Mouse (Mus musculus) embryonic fibroblast, embryonic 13.5 days (primary cell): ENCODE data around the gene Slc35b2. TPM values are rescaled to one million over a fixed set of nuclear protein-coding genes. Genes with fewer than 3 reads are reported as not detected.

Experiments used
- H3K27ac ChIP-seq: 2 replicates; pipeline ENCODE4 v1.5.1; 2012; ENCODE audit warnings: low read length, control low read depth, inconsistent platforms; ENCODE audit not compliant: insufficient read depth
- H3K4me1 ChIP-seq: 2 replicates; pipeline ENCODE4 v1.6.1; 2011; ENCODE audit warnings: low read length; ENCODE audit not compliant: control insufficient read depth, insufficient read depth
- H3K4me3 ChIP-seq: 2 replicates; pipeline ENCODE4 v1.5.1; 2011; ENCODE audit warnings: mild to moderate bottlenecking, control low read depth, low read length; ENCODE audit not compliant: insufficient read depth
- CTCF ChIP-seq: IDR thresholded peaks from 2 replicates; pipeline ENCODE4 v1.5.1; 2011; ENCODE audit warnings: mild to moderate bottlenecking, control low read depth, low read length, moderate library complexity, borderline replicate concordance; ENCODE audit not compliant: insufficient read depth
- POLR2A ChIP-seq: IDR thresholded peaks from 2 replicates; pipeline ENCODE4 v1.6.1; 2011; ENCODE audit warnings: low read depth, mild to moderate bottlenecking, control low read depth, low read length, moderate library complexity
- polyA plus RNA-seq: library from polyadenylated mRNA; stranded (reverse); fragments of >200 nt; gene quantifications from 2 replicates; pipeline ENCODE4 v1.2.4, GENCODE M21; 2011; ENCODE audit warnings: low read depth; ENCODE audit not compliant: missing spikeins, insufficient read length

The Slc35b2 gene
- polyA plus RNA-seq, 1 experiment: 65.3 TPM

DNA sequence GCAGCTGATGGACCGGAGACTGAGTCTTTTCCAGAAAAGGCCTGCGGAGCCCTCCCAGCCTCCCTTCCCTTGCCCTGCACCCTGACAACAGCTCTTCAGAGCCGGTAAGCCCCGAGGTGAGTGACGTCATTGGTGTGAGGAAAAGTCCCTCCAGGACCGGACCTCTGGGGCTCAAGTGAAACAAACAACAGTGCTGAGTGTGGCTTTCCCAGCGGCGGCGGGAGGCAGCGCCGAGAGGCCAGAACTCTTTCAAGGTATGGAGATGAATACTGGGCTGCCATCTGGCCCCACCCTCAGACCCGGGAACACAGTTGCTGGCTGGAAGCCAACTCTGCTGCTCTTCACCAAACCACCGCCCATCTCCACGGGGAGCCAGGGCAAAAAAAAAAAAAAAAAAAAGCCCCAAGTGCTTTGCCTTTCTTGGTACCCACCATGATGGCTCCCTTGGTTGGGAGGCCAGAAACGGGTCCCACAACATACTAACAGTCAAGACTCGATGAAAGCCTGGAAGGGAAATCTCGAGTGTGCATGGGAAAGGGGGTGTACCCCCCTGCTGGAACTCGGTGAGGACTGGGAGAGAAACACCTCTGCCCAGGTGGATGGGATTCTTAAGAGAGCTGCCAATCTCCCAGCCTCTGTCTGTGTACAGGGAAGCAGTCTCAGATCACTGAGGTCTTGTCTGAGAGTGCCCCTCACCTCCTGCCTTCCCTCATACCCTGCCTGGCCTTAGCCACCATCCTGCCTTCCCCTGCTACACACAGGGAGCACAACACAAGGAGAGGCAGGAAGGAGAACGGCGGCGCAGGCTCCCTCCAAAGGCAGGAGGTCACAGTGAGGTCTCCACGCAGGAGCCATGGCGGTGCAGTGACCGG lies 19.4 kb upstream of the Slc35b2 start:
- TF ChIP-seq CTCF (no peak), POLR2A (no peak)
- H3K27ac ChIP-seq: no peak overlapping the region
- no peak overlapping the region for H3K4me3 ChIP-seq

DNA sequence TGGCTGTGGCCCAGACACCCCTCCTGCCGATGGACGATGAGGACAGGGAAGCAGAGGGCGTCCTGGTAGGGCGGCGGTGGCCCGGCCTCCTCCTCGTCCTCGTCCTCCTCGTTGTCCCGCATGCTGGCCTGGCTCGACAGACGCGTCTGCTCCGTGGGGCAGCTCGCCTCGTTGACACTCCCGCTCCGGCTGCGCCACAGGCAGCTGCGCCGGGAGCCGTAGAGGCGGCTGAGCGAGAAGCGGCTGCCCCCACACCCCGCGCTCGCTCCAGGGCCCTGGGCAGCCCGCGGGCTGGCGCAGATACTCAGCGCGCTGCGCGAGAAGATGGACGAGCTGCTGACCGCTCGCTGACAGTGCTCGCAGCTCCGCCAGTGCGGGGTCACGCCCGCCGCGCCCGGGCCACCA lies 18.8 kb upstream of the Slc35b2 start:
- no peaks in the 10 kb centered on the region for H3K4me1 ChIP-seq
- no peak overlapping the region for H3K27ac ChIP-seq
- no peak overlapping the region for H3K4me3 ChIP-seq
- TF ChIP-seq CTCF (no peak), POLR2A (no peak)

More for the DNA sequence above, 19.4 kb upstream of the Slc35b2 start:
- no peaks in the 10 kb centered on the region for H3K4me1 ChIP-seq

DNA sequence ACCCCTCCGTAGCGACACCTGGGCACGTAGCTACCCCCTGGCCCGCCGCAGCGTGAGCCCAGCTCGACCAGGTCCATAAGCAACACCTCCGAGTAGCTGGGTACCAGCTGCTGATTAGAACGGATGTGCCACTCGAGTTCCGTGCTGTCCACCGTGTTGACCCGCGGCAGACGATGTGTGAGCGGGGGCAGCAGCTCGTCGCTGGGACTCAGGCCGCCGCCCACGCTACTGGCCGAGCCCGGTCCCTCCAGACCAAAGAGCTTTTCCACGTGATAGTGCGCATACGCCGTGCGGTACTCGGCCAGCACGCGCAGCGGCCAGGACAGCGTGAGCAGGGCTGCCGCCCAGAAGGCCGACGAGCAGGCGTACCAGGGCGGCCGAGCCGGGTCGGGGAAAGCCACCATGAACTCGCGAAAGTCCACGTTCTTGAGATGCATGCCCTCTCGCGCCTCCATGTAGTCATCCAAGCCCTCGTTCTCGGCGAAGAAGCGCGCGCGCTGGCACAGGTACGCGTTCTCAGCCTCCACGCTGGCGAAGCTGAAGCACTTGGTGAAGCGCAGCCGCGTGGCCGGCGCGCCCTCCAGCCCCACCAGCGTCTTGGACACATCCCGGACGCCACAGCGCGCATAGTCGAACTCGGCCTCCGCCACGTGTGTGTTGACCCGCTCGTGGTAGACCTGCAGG lies 18.3 kb upstream of the Slc35b2 start:
- no peaks in the 10 kb centered on the region for H3K4me1 ChIP-seq
- TF ChIP-seq POLR2A: no peak
- TF ChIP-seq CTCF: no peak
- no peak overlapping the region for H3K27ac ChIP-seq
- H3K4me3 ChIP-seq: no peak overlapping the region

DNA sequence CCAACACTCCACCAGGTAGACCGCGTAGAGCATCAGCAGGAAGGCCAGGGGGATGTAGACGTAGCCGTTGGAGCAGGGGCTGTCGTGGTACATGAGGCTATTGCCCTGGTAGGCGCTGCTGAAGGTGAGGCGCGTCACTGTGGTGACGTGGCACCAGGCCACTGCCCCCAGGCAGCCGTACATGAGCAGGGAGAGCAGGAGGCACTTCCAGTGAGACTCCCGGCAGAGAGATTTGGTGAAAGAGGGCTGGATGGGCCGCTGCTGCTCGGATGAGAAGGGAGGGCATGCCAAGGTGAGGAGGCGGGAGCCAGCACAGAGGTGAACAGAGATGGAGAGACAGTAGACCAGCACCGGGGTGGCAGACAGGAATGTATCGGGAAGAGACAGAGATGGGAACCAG lies 16.7 kb upstream of the Slc35b2 start:
- TF ChIP-seq POLR2A: no peak
- TF ChIP-seq CTCF: no peak
- H3K4me1 ChIP-seq: no peaks in the 10 kb centered on the region
- no peak overlapping the region for H3K4me3 ChIP-seq
- no peak overlapping the region for H3K27ac ChIP-seq

DNA sequence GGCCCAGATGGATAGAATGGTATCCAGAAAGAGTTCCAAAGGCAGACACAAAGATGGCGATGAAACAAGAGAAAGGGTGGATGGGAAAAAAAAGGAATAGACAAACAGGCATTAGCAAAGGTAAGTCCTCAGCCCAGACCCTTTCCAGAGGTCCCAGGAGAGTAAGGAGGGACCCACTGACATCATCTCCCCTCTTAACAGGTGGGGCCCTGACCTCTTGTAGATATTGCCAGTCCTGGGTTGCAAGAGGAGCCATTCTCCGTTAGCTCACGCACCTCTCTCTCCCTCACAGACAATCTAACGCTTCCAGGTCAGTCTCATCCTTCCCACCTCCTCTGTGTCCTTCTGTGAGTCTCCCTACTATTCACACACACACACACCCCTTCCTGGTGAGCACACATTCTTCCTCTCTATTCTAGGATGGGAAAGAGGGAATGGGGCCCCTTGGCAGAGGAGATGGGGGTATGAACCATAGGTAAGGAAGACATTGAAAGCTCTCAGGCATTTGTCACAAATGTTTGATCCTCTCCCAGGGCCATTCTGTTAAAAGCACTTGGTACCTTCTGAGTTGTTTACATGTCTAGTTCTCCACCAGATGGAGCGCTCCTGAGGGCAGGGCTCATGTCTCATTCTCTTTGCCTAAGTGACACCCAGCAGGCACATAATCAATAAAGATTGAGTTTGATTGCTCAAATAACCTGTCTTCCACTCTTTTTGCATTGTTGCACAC lies 16.0 kb upstream of the Slc35b2 start:
- no peak overlapping the region for H3K27ac ChIP-seq
- no peaks in the 10 kb centered on the region for H3K4me1 ChIP-seq
- no peak overlapping the region for H3K4me3 ChIP-seq
- TF ChIP-seq POLR2A (no peak), CTCF (no peak)

DNA sequence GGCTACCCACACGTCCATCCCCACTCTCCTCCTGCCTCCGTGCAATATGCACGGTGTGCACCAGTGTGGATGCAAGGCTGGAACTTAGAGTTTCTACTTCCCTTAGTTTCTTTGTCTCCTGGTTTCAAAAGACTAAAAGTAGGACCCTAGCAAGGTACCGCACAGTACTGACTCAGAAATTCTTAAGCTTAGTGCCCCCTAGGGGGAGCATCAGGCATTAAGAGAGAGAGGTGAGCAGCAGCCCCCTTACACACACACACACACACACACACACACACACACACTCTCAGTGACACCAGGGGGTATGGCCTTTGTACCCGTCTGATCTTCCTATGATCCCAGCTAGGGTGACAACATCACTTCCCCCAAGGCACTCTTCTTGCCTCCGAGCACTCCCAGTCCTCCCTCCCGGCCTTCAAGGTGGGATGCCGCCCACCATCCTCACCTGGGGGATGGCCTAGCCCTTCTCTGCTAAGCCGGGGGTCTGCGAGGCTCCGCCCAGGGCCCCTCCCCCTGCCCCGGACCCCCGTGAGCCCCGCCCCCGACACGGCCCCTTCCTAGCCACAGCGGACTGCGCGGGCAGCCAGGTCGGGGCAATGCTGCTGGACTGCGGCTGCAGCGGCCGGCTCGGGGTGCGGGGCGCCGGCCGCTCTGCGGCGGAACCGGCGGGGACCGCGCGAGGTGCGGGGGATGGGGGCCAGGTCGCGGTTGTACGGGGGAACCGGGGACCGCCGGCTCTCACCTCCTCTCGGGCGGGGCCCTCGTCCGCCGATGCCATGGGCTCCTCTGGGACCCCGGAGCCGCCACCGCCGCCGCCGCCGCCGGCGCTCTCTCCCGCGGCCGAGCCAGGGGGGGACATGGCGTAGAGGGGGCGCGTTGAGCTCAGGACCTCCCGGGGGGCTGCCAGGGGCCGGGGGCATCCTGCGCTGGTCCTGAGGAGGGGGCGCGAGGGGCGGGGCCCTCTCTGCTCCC lies 14.8 kb upstream of the Slc35b2 start:
- no peak overlapping the region for H3K27ac ChIP-seq

DNA sequence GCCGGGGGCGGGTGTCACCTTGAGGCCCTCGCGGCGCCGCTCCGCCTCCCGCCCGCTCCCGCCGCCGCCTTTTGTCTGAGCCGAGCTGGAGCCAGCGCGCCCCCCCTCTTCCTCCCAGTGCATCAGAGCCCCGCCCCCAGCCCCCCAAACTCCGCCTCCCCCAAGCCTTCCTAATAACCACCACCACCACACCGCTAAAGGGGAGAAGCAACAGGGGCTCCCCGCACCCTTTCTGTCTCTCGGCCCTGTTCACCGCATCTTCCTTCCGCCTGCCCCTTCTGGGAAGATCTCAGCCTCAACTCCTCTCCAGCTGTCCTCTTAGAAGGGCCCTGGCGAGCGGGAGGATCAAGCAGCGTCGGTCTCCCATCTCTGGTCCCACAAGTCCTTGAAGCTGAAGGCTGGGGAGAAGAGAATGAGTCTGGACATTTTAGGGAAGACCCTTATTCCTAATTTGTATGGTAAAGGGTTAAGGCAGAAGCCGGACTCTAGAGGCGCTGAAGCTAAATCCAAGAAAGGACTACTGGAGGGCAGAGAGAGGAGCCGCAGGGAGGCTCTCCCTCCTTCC lies 14.0 kb upstream of the Slc35b2 start, which contains the start of gene Tmem151b:
Gene Tmem151b (minus strand): TSS at position 61 of the 565 bp plus-strand sequence.
- TF ChIP-seq CTCF (no peak), POLR2A (no peak)
- Histone ChIP-seq H3K4me1 (no peaks in the 10 kb centered on the region), H3K27ac (no peak within 1 kb of the TSS), H3K4me3 (peak within 1 kb of the TSS; percentile 34)

More for the DNA sequence above, 14.8 kb upstream of the Slc35b2 start:
- no peak overlapping the region for H3K4me3 ChIP-seq
- no peaks in the 10 kb centered on the region for H3K4me1 ChIP-seq
- TF ChIP-seq POLR2A (no peak), CTCF (no peak)

DNA sequence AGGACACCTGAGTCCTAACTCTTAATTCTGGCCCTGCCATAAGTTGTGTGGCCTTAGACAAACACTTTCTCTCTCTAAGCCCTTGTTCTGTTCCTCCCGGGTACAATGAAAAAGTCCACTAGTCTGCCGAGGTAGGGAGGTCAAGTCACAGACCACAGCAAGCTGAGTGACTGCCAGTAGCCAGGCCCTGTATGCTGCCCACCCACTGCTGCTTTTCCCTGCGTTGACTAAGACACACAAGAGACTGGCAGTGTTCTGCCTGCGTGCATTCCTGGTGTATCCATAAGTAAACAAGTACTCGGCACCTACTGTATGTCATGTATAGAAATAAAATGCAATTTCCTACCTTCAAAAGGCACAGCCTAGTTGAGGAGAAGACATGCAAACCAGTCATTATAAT lies 13.4 kb upstream of the Slc35b2 start:
- H3K27ac ChIP-seq: no peak overlapping the region
- no peaks in the 10 kb centered on the region for H3K4me1 ChIP-seq
- no peak overlapping the region for H3K4me3 ChIP-seq
- TF ChIP-seq POLR2A: no peak
- TF ChIP-seq CTCF: no peak
